Mouse (Mus musculus) limb, embryonic 14.5 days (tissue): ENCODE results near the gene Gng7. TPM values are rescaled to one million over a fixed set of nuclear protein-coding genes. Genes with fewer than 3 reads are reported as not detected.

Source experiments
- ATAC-seq: fragments of 200-750 bp; cut with Nextera tagmentation; 2 replicates; pipeline ENCODE4 v1.8.0; 2017; ENCODE audit warnings: low read depth, moderate number of reproducible peaks, moderate TSS enrichment; ENCODE audit not compliant: low FRiP score
- DNase-seq: peaks from one replicate; pipeline ENCODE4 v3.0.0-alpha.2; 2015; ENCODE audit warnings: low spot score
- H3K27ac ChIP-seq: fragments of 300-500 bp; sonication (generic); replicated peaks from 2 replicates; pipeline ENCODE4 v1.5.1; 2014; ENCODE audit warnings: low read depth, mild to moderate bottlenecking, low read length, moderate library complexity, mixed read lengths
- H3K27me3 ChIP-seq: fragments of 300-500 bp; sonication (generic); 2 replicates; pipeline ENCODE4 v1.6.1; 2014; ENCODE audit warnings: low read length, mixed read lengths; ENCODE audit not compliant: control insufficient read depth, insufficient read depth
- H3K36me3 ChIP-seq: fragments of 300-500 bp; sonication (generic); 2 replicates; pipeline ENCODE4 v1.6.1; 2014; ENCODE audit warnings: mild to moderate bottlenecking, low read length, moderate library complexity, mixed read lengths; ENCODE audit not compliant: control insufficient read depth, insufficient read depth
- H3K4me1 ChIP-seq: fragments of 300-500 bp; sonication (generic); 2 replicates; pipeline ENCODE4 v1.6.1; 2014; ENCODE audit warnings: antibody characterized with exemption, low read length, mixed read lengths; ENCODE audit not compliant: control insufficient read depth, insufficient read depth
- H3K4me2 ChIP-seq: fragments of 300-500 bp; sonication (generic); replicated peaks from 2 replicates; pipeline ENCODE4 v1.6.1; 2014; ENCODE audit warnings: low read depth, mild to moderate bottlenecking, low read length, moderate library complexity; ENCODE audit not compliant: severe bottlenecking
- H3K4me3 ChIP-seq: fragments of 300-500 bp; sonication (generic); replicated peaks from 2 replicates; pipeline ENCODE4 v1.5.1; 2014; ENCODE audit warnings: low read length
- H3K9ac ChIP-seq: fragments of 300-500 bp; sonication (generic); 2 replicates; pipeline ENCODE4 v1.6.1; 2014; ENCODE audit warnings: mild to moderate bottlenecking, low read depth, low read length, moderate library complexity; ENCODE audit not compliant: severe bottlenecking
- H3K9me3 ChIP-seq: fragments of 300-500 bp; sonication (generic); 2 replicates; pipeline ENCODE4 v1.6.1; 2016; ENCODE audit warnings: low read length; ENCODE audit not compliant: control insufficient read depth
- POLR2A ChIP-seq: fragments of 200-500 bp; IDR thresholded peaks from 2 replicates; pipeline ENCODE4 v1.8.0; 2012; ENCODE audit warnings: inconsistent platforms, mild to moderate bottlenecking, moderate library complexity, borderline replicate concordance; ENCODE audit not compliant: insufficient read depth, insufficient read length; ENCODE audit errors: extremely low read depth
- WGBS: fragments of 180-500 bp; shearing (Covaris S2); extraction: QIAGEN DNeasy Blood & Tissue Kit; methylation state at CpG from one replicate; pipeline ENCODE4 v1.1.7; 2014; 5-methylcytosine and 5-hydroxymethylcytosine counted together
- polyA plus RNA-seq, 2 experiments: library from polyadenylated mRNA; depleted of rRNA in 1 of 2; stranded (reverse) in 1 of 2; unstranded in 1 of 2; fragments of >200 nt; fragmentation: Nextera tagmentation in 1 of 2; extraction: Ambion mirVana in 1 of 2; gene quantifications; 2 replicates each; pipeline versions ENCODE4 v1.2.1 to v1.2.3; 2012 to 2014

Gene Gng7
- polyA plus RNA-seq, 2 experiments = 6.5 to 7.9 TPM

- 10% methylated on average over 10 of the region's 10 CpGs for WGBS
- Histone ChIP-seq H3K9me3 (no peaks in the 10 kb centered on the region), H3K9ac (no peak overlapping the region), H3K4me2 (0 out of 2 replicates have a peak overlapping the region, but pooled peaks have one; percentile 20), H3K4me3 (no peak overlapping the region), H3K36me3 (no peaks in the 10 kb centered on the region), H3K27ac (peak overlapping the region; percentile 55), H3K27me3 (peaks cover 27% of the 10 kb centered on the region), H3K4me1 (peaks cover 8% of the 10 kb centered on the region)
- DNase-seq (peak; percentile 91), ATAC-seq (peak; percentile 88)
- TF ChIP-seq POLR2A = no peak
Observed at GRCm38 (mm10) chr10:80987709-80988441, 26.9 kb downstream of the Gng7 start.

- DNase-seq (no peak), ATAC-seq (no peak)
- no peak overlapping the region for H3K4me2 ChIP-seq
- 69% methylated on average over 6 of the region's 6 CpGs for WGBS
- H3K9ac ChIP-seq = no peak overlapping the region
- peaks cover 27% of the 10 kb centered on the region for H3K27me3 ChIP-seq
- H3K27ac ChIP-seq = no peak overlapping the region
- H3K4me1 ChIP-seq = peaks cover 8% of the 10 kb centered on the region
- no peak for TF ChIP-seq POLR2A
- no peaks in the 10 kb centered on the region for H3K9me3 ChIP-seq
- H3K4me3 ChIP-seq = no peak overlapping the region
- H3K36me3 ChIP-seq = no peaks in the 10 kb centered on the region
Observed at GRCm38 (mm10) chr10:80986754-80987153, 28.0 kb downstream of the Gng7 start.

- Histone ChIP-seq H3K4me2 (peak overlapping the region; percentile 41), H3K9me3 (no peaks in the 10 kb centered on the region), H3K27ac (no peak overlapping the region), H3K4me1 (peaks cover 8% of the 10 kb centered on the region), H3K4me3 (peak overlapping the region; percentile 15; the same call in 1 of the 2 replicates), H3K9ac (peak overlapping the region; percentile 9; the same call in 1 of the 2 replicates), H3K27me3 (peaks cover 27% of the 10 kb centered on the region), H3K36me3 (no peaks in the 10 kb centered on the region)
- no peak for TF ChIP-seq POLR2A
- WGBS = 30% methylated on average over 13 of the region's 13 CpGs
- no peak for DNase-seq
- no peak for ATAC-seq
Observed at GRCm38 (mm10) chr10:80985970-80986701, 28.6 kb downstream of the Gng7 start.

GRCm38 (mm10) chr10:80985241-80985969 is 29.3 kb downstream of the Gng7 start:
- peaks cover 27% of the 10 kb centered on the region for H3K27me3 ChIP-seq

GRCm38 (mm10) chr10:80984223-80984622 is 30.5 kb downstream of the Gng7 start:
- H3K4me2 ChIP-seq = no peak overlapping the region
- H3K4me1 ChIP-seq = peaks cover 8% of the 10 kb centered on the region
- DNase-seq = no peak
- no peak for TF ChIP-seq POLR2A
- H3K27ac ChIP-seq = no peak overlapping the region
- no peaks in the 10 kb centered on the region for H3K36me3 ChIP-seq
- H3K27me3 ChIP-seq = peaks cover 27% of the 10 kb centered on the region
- no peaks in the 10 kb centered on the region for H3K9me3 ChIP-seq
- H3K9ac ChIP-seq = no peak overlapping the region
- WGBS = 86% methylated on average over 12 of the region's 12 CpGs
- no peak for ATAC-seq
- no peak overlapping the region for H3K4me3 ChIP-seq

More at GRCm38 (mm10) chr10:80985241-80985969, 29.3 kb downstream of the Gng7 start:
- no peak for DNase-seq
- Histone ChIP-seq H3K4me1 (peaks cover 8% of the 10 kb centered on the region), H3K4me2 (peak overlapping the region; percentile 41), H3K27ac (no peak overlapping the region), H3K9ac (peak overlapping the region; percentile 9; the same call in 1 of the 2 replicates), H3K9me3 (no peaks in the 10 kb centered on the region), H3K36me3 (no peaks in the 10 kb centered on the region), H3K4me3 (peak overlapping the region; percentile 15; the same call in 1 of the 2 replicates)
- 12% methylated on average over 31 of the region's 37 CpGs for WGBS
- TF ChIP-seq POLR2A = no peak
- no peak for ATAC-seq
